Mouse (Mus musculus) right cerebral cortex, postnatal 36 days (tissue): Measurements from ENCODE around the gene Serpina16.
"Not testable (repeated sequence)": the region's sequence is repeated elsewhere in the genome, so short reads cannot be mapped to it uniquely, and the experiment has no call there.

ENCODE experiments used
- DNase-seq, 2 experiments: peaks; one replicate each; pipeline ENCODE4 v3.0.0; 2022; ENCODE audit warnings: low spot score in 2 of 2, mixed read lengths in 1 of 2

Serpina16 gene

GRCm38 (mm10) chr12:103676039-103676438 is at the start of gene Serpina16:
Gene Serpina16 (minus strand): TSS chr12:103676139.
- no peak for DNase-seq

GRCm38 (mm10) chr12:103711537-103711936 is 35.6 kb upstream of the Serpina16 start:
- no peak for DNase-seq

GRCm38 (mm10) chr12:103710405-103710804 is 34.5 kb upstream of the Serpina16 start:
- no peak for DNase-seq

- DNase-seq: no peak
These were observed 30.2 kb upstream of the Serpina16 start for GRCm38 (mm10) chr12:103706113-103706512.

- no peak for DNase-seq
These were observed 29.6 kb upstream of the Serpina16 start for GRCm38 (mm10) chr12:103705547-103705946.

GRCm38 (mm10) chr12:103700144-103700750 is 24.3 kb upstream of the Serpina16 start:
- no peak for DNase-seq

- no peak for DNase-seq
These were observed 19.5 kb upstream of the Serpina16 start, which contains the start of gene Serpina1f for GRCm38 (mm10) chr12:103695429-103695828. Gene Serpina1f (minus strand): TSS chr12:103695529.

GRCm38 (mm10) chr12:103688221-103688814 is 12.4 kb upstream of the Serpina16 start:
- DNase-seq: no peak

- DNase-seq: no peak
These were observed 11.1 kb upstream of the Serpina16 start for GRCm38 (mm10) chr12:103687021-103687420.

GRCm38 (mm10) chr12:103686050-103686449 is 10.1 kb upstream of the Serpina16 start:
- DNase-seq: peak; percentile 28 to 59

GRCm38 (mm10) chr12:103685386-103685785 is 9.4 kb upstream of the Serpina16 start:
- no peak for DNase-seq

- DNase-seq: no peak
These were observed 7.8 kb upstream of the Serpina16 start for GRCm38 (mm10) chr12:103683775-103684174.

- no peak for DNase-seq
These were observed 5.8 kb upstream of the Serpina16 start for GRCm38 (mm10) chr12:103681739-103682138.

GRCm38 (mm10) chr12:103681169-103681568 is 5.2 kb upstream of the Serpina16 start:
- DNase-seq: no peak

- DNase-seq: not testable (repeated sequence)
These were observed 3.9 kb upstream of the Serpina16 start for GRCm38 (mm10) chr12:103679853-103680252.

- DNase-seq: no peak
These were observed 2.8 kb downstream of the Serpina16 start for GRCm38 (mm10) chr12:103673179-103673578.

- DNase-seq: no peak
These were observed 4.5 kb downstream of the Serpina16 start for GRCm38 (mm10) chr12:103671483-103671882.

GRCm38 (mm10) chr12:103670964-103671363 is 5.0 kb downstream of the Serpina16 start:
- DNase-seq: no peak

GRCm38 (mm10) chr12:103670344-103670743 is 5.6 kb downstream of the Serpina16 start:
- DNase-seq: peak in 1 of 2 experiments; percentile 20

GRCm38 (mm10) chr12:103665286-103665685 is 10.7 kb downstream of the Serpina16 start:
- no peak for DNase-seq

- not testable (repeated sequence) for DNase-seq
These were observed 13.9 kb downstream of the Serpina16 start for GRCm38 (mm10) chr12:103662053-103662452.

- no peak for DNase-seq
These were observed 15.9 kb downstream of the Serpina16 start for GRCm38 (mm10) chr12:103660076-103660475.

GRCm38 (mm10) chr12:103659171-103659570 is 16.8 kb downstream of the Serpina16 start:
- DNase-seq: no peak
